Mouse (Mus musculus) cerebellum, adult 2 months (tissue): ENCODE data around the gene Bend5.

Experiments
- CTCF ChIP-seq: fragments of 200-500 bp; IDR thresholded peaks from 2 replicates; pipeline ENCODE4 v1.5.1; 2011; ENCODE audit warnings: low read depth, mild to moderate bottlenecking, control low read depth, low read length, moderate library complexity, borderline replicate concordance; ENCODE audit not compliant: insufficient read depth
- POLR2A ChIP-seq: fragments of 200-500 bp; IDR thresholded peaks from 2 replicates; pipeline ENCODE4 v1.6.1; 2011; ENCODE audit warnings: low read length, control low read depth, borderline replicate concordance; ENCODE audit not compliant: insufficient read depth

- TF ChIP-seq POLR2A (no peak), CTCF (no peak)
These were observed 38.5 kb downstream of the Bend5 start for GRCm38 (mm10) chr4:111453275-111453674.
